Mouse (Mus musculus) urinary bladder, postnatal 25 days (tissue): ENCODE results near the gene Npas2.
A peak's percentile ranks its signal among the peaks of the same experiment; 100 is the strongest.

Experiments
- DNase-seq: peaks from one replicate; pipeline ENCODE4 v3.0.0; 2022; ENCODE audit warnings: low spot score

Npas2 gene

GRCm38 (mm10) chr1:39192997-39193861 lies at the start of gene Npas2:
Gene Npas2 (plus strand): TSS chr1:39193731.
- peak; percentile 20 for DNase-seq

- no peak for DNase-seq
Observed at GRCm38 (mm10) chr1:39156778-39157177, 36.8 kb upstream of the Npas2 start.

- DNase-seq: no peak
Observed at GRCm38 (mm10) chr1:39160167-39160566, 33.4 kb upstream of the Npas2 start.

GRCm38 (mm10) chr1:39163077-39163476 lies 30.5 kb upstream of the Npas2 start:
- no peak for DNase-seq

GRCm38 (mm10) chr1:39176690-39177089 lies 16.8 kb upstream of the Npas2 start:
- no peak for DNase-seq

- DNase-seq: no peak
Observed at GRCm38 (mm10) chr1:39177211-39177610, 16.3 kb upstream of the Npas2 start.

GRCm38 (mm10) chr1:39179806-39180205 lies 13.7 kb upstream of the Npas2 start:
- no peak for DNase-seq

- no peak for DNase-seq
Observed at GRCm38 (mm10) chr1:39180517-39180916, 13.0 kb upstream of the Npas2 start.

GRCm38 (mm10) chr1:39181901-39182300 lies 11.6 kb upstream of the Npas2 start:
- DNase-seq: no peak

GRCm38 (mm10) chr1:39185833-39186232 lies 7.7 kb upstream of the Npas2 start:
- no peak for DNase-seq

- peak; percentile 36 for DNase-seq
Observed at GRCm38 (mm10) chr1:39186711-39187437, 6.7 kb upstream of the Npas2 start.

- no peak for DNase-seq
Observed at GRCm38 (mm10) chr1:39191122-39191521, 2.4 kb upstream of the Npas2 start.

- peak; percentile 36 for DNase-seq
Observed at GRCm38 (mm10) chr1:39192460-39192996, 1.0 kb upstream of the Npas2 start.

- peak; percentile 44 for DNase-seq
Observed at GRCm38 (mm10) chr1:39193862-39194675, 538 bp downstream of the Npas2 start.

GRCm38 (mm10) chr1:39194959-39195358 lies 1.4 kb downstream of the Npas2 start:
- DNase-seq: no peak

- no peak for DNase-seq
Observed at GRCm38 (mm10) chr1:39196126-39196525, 2.6 kb downstream of the Npas2 start.

GRCm38 (mm10) chr1:39196676-39197375 lies 3.3 kb downstream of the Npas2 start:
- peak; percentile 58 for DNase-seq

GRCm38 (mm10) chr1:39205021-39205420 lies 11.5 kb downstream of the Npas2 start:
- DNase-seq: no peak

GRCm38 (mm10) chr1:39205697-39206096 lies 12.2 kb downstream of the Npas2 start:
- DNase-seq: no peak

GRCm38 (mm10) chr1:39206942-39207341 lies 13.4 kb downstream of the Npas2 start:
- DNase-seq: no peak

GRCm38 (mm10) chr1:39210928-39211327 lies 17.4 kb downstream of the Npas2 start:
- DNase-seq: no peak
